Mouse (Mus musculus) stomach, embryonic 16.5 days (tissue): ENCODE data around the gene Msx2. TPM values are rescaled to one million over a fixed set of nuclear protein-coding genes. Genes with fewer than 3 reads are reported as not detected.

Experiments used
- ATAC-seq: fragments of 200-750 bp; cut with Nextera tagmentation; 2 replicates; pipeline ENCODE4 v1.8.0; 2017; ENCODE audit warnings: moderate number of reproducible peaks, moderate TSS enrichment; ENCODE audit not compliant: insufficient read depth, low FRiP score
- H3K27ac ChIP-seq: fragments of 300-500 bp; sonication (generic); 2 replicates; pipeline ENCODE4 v1.5.1; 2014; ENCODE audit warnings: low read length
- H3K27me3 ChIP-seq: fragments of 300-500 bp; sonication (generic); 2 replicates; pipeline ENCODE4 v1.6.1; 2014; ENCODE audit warnings: low read length, control low read depth, mixed read lengths; ENCODE audit not compliant: control insufficient read depth, insufficient read depth
- H3K36me3 ChIP-seq: fragments of 300-500 bp; sonication (generic); 2 replicates; pipeline ENCODE4 v1.6.1; 2014; ENCODE audit warnings: low read length; ENCODE audit not compliant: control insufficient read depth, insufficient read depth
- H3K4me1 ChIP-seq: fragments of 300-500 bp; sonication (generic); 2 replicates; pipeline ENCODE4 v1.6.1; 2014; ENCODE audit warnings: low read length, control low read depth, mixed read lengths; ENCODE audit not compliant: control insufficient read depth, insufficient read depth
- H3K4me2 ChIP-seq: fragments of 300-500 bp; sonication (generic); 2 replicates; pipeline ENCODE4 v1.6.1; 2014; ENCODE audit warnings: low read depth, low read length, mixed read lengths
- H3K4me3 ChIP-seq: fragments of 300-500 bp; sonication (generic); replicated peaks from 2 replicates; pipeline ENCODE4 v1.5.1; 2014; ENCODE audit warnings: mild to moderate bottlenecking, low read length
- H3K9ac ChIP-seq: fragments of 300-500 bp; sonication (generic); 2 replicates; pipeline ENCODE4 v1.6.1; 2014; ENCODE audit warnings: low read length
- H3K9me3 ChIP-seq: fragments of 300-500 bp; sonication (generic); replicated peaks from 2 replicates; pipeline ENCODE4 v1.6.1; 2016; ENCODE audit warnings: low read length, control low read depth; ENCODE audit not compliant: control insufficient read depth
- WGBS: fragments of 180-500 bp; shearing (Covaris S2); extraction: QIAGEN DNeasy Blood & Tissue Kit; methylation state at CpG from one replicate; pipeline ENCODE4 v1.1.7; 2014; 5-methylcytosine and 5-hydroxymethylcytosine counted together
- polyA plus RNA-seq: library from polyadenylated mRNA; unstranded; fragments of >200 nt; fragmentation: Nextera tagmentation; extraction: Ambion mirVana; gene quantifications from 2 replicates; pipeline ENCODE4 v1.2.1, GENCODE M21; 2015

Msx2 gene
- polyA plus RNA-seq, 1 experiment from 2014 or later: 1.6 TPM

DNA sequence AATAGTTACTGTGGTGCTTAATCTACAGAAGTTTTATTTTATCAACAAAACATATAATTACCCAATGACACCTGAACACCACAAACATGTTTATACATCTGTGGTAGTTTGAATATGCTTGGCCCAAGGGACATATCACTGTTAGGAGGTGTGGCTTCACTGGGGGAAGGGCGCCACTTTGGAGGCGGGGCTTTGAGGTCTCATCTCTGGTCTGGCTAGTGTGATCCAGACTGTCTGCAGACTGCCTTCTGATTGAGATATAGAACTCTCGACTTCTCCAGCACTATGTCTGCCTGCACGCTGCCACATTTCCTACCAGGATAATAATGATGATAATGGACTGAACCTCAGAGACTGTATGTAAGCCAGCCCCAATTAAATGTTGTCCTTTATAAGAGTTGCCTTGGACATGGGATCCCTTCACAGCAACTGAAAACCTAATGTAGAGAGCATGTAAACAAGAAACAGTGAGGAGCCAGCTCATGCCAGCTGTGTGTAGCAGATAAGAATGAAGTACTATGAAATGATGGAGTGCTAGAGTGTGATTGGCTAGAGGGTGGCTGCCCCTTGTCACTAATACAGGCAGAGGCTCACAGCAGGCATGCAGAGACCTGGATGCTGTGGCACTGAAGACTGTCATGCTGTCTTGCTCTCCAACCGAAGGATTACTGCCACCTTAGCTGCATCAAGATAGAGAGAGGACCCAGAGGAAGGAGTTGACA, 31.4 kb downstream of the Msx2 start:
- H3K27me3 ChIP-seq: no peaks in the 10 kb centered on the region
- no peak overlapping the region for H3K4me2 ChIP-seq
- 58% methylated on average over 5 of the region's 5 CpGs for WGBS
- no peak overlapping the region for H3K4me3 ChIP-seq
- ATAC-seq: no peak
- no peaks in the 10 kb centered on the region for H3K36me3 ChIP-seq
- no peaks in the 10 kb centered on the region for H3K9me3 ChIP-seq
- no peak overlapping the region for H3K9ac ChIP-seq
- H3K27ac ChIP-seq: no peak overlapping the region
- no peaks in the 10 kb centered on the region for H3K4me1 ChIP-seq

DNA sequence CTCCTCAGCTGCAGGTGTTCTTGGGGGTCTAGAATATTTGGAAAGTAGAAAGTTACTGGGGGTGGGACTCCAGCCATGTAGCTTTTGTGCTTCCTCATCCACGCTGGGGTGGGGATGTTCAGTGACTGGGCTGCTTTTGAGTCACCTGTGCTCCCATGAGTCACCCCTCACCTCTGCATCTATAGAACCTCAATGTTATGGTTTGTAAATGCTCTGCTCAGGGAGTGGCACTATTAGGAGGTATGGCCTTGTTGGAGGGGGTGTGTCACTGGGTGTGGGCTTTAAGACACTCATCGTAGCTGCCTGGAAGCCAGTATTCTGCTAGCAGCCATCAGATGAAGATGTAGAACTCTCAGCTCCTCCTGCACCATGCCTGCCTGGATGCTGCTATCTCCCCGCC, 32.9 kb downstream of the Msx2 start:
- H3K4me3 ChIP-seq: no peak overlapping the region
- no peak overlapping the region for H3K27ac ChIP-seq
- H3K9me3 ChIP-seq: no peaks in the 10 kb centered on the region
- no peak overlapping the region for H3K9ac ChIP-seq
- H3K4me1 ChIP-seq: no peaks in the 10 kb centered on the region
- WGBS: 75% methylated on average over 3 of the region's 3 CpGs
- H3K27me3 ChIP-seq: no peaks in the 10 kb centered on the region
- H3K36me3 ChIP-seq: no peaks in the 10 kb centered on the region
- H3K4me2 ChIP-seq: no peak overlapping the region
- ATAC-seq: no peak

DNA sequence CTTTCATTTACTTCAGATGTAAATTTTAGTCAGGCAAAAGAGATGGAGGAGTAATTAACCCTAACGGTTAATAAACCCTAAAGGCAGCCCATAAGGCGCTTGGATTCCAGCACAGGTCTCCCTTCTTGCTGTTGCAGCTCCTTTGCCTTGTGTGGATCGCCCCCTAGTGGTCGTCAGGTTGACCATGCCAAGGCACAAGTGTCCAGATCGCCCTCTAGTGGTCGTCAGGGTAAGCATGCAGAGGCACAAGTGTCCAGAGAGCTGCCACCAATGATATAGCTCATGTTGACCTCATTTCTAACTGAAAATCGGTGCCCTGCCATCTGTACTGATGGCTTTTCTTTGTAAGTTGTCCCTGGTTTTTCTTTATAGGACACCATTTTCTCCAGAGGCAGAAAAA, 46.4 kb downstream of the Msx2 start:
- no peaks in the 10 kb centered on the region for H3K27me3 ChIP-seq
- no peak for ATAC-seq

DNA sequence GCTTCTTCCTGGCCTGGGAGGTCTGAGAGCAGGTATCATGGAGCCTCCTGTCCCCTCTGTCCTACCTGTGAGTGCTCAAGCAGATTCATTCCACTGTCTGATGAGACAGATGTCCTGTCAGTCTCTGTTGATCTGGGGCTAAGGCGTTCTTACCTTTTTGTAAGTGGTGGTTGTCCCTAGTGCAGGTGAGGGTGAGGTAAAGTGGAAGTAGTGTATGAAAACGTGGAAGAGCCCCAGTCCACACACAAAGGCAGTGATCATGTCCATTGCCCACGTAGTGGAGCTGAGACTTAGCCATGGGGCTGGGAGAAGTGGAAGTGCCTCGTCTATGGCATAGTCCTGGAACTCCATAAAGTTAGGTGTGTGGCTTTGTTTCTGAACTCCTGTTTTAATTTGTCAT, 51.7 kb downstream of the Msx2 start:
- Histone ChIP-seq H3K4me1 (no peaks in the 10 kb centered on the region), H3K27me3 (no peaks in the 10 kb centered on the region), H3K4me3 (no peak overlapping the region), H3K36me3 (no peaks in the 10 kb centered on the region), H3K4me2 (no peak overlapping the region), H3K9ac (no peak overlapping the region), H3K9me3 (no peaks in the 10 kb centered on the region), H3K27ac (no peak overlapping the region)
- no peak for ATAC-seq
- WGBS: 81% methylated on average over 4 of the region's 4 CpGs

More for the DNA sequence above, 46.4 kb downstream of the Msx2 start:
- Histone ChIP-seq H3K27ac (no peak overlapping the region), H3K4me2 (no peak overlapping the region), H3K36me3 (no peaks in the 10 kb centered on the region), H3K4me1 (no peaks in the 10 kb centered on the region), H3K4me3 (no peak overlapping the region), H3K9me3 (peaks cover 4% of the 10 kb centered on the region; the same call in 1 of the 2 replicates), H3K9ac (no peak overlapping the region)
- WGBS: 27% methylated on average over 7 of the region's 7 CpGs

DNA sequence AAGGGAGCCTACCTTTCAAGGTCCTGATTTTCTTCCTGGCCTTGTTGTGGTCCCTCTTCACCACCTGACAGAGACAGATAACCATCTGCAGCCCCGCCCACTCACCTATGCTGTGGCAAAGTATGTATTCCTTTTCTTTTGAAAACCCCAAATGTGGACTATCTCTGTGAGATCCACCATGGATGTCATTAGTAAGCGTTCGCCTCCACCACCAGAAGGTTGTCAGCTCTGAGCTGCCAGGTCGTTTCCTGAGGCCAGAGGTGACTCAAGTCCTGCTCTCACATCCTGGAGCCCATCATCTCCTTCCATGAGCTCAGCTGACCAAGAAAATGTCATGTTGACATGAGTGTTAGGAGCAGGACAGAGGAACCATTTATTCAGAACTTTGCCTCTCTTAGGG, 52.1 kb downstream of the Msx2 start:
- no peaks in the 10 kb centered on the region for H3K36me3 ChIP-seq
- no peak overlapping the region for H3K4me3 ChIP-seq
- WGBS: 72% methylated on average over 4 of the region's 4 CpGs
- no peaks in the 10 kb centered on the region for H3K9me3 ChIP-seq
- H3K27me3 ChIP-seq: no peaks in the 10 kb centered on the region
- ATAC-seq: no peak
- H3K4me2 ChIP-seq: no peak overlapping the region
- no peak overlapping the region for H3K9ac ChIP-seq
- no peak overlapping the region for H3K27ac ChIP-seq
- H3K4me1 ChIP-seq: no peaks in the 10 kb centered on the region

DNA sequence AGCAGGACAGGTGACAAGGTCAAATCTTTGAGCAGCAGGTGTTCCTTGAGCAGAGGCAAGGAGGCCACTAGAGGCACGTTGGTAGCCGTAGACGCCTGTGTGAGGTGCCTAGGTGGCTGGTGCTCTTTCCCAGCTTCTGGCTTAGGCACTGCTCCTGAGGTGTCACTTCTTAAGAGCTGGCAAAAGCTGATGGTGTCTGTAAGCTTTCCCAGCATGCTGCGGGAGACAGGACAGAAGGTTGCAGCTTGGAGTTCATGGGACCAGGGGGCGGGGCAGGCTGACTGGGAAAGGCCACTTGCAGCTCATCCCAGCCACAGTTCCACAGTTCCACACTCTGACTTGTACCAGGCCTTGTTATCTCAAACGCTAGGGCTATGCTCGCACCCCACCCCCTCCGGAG, 53.2 kb downstream of the Msx2 start:
- H3K9ac ChIP-seq: no peak overlapping the region
- no peak overlapping the region for H3K27ac ChIP-seq
- 71% methylated on average over 8 of the region's 8 CpGs for WGBS
- no peaks in the 10 kb centered on the region for H3K27me3 ChIP-seq
- no peaks in the 10 kb centered on the region for H3K9me3 ChIP-seq
- no peaks in the 10 kb centered on the region for H3K36me3 ChIP-seq
- no peak overlapping the region for H3K4me3 ChIP-seq
- H3K4me1 ChIP-seq: no peaks in the 10 kb centered on the region
- no peak overlapping the region for H3K4me2 ChIP-seq
- no peak for ATAC-seq

DNA sequence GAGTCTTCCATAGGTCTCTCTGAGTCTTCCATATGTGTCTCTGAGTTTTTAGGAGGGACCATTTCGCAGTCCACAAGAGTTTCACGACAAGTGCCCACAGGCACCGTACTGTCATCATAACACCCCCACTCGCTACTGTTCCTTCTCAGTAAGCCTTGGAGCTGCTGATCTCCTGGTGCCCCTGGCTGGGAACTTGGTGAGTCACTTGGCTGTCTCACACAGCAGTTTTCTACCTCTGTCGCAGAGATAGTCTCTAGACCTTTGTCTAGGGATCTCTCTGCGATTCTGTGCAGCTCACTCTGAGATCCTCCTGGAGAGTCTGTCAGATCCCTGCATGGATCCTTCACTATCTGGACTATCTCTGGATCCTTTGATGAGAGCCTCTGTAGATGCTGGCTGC, 55.2 kb downstream of the Msx2 start:
- no peak for ATAC-seq
- H3K36me3 ChIP-seq: no peaks in the 10 kb centered on the region
- no peak overlapping the region for H3K4me3 ChIP-seq
- H3K9me3 ChIP-seq: no peaks in the 10 kb centered on the region
- H3K27ac ChIP-seq: no peak overlapping the region
- H3K4me2 ChIP-seq: no peak overlapping the region
- peaks cover 4% of the 10 kb centered on the region; the same call in 1 of the 2 replicates for H3K4me1 ChIP-seq
- 90% methylated on average over 6 of the region's 6 CpGs for WGBS
- H3K27me3 ChIP-seq: no peaks in the 10 kb centered on the region
- no peak overlapping the region for H3K9ac ChIP-seq

Other genes with a start within 250 kb of the Msx2 start
- gene Ror2, start 186.9 kb downstream of the Msx2 start, polyA plus RNA-seq: 12.0 and 13.5 TPM in 2 replicates
- 44.3 and 44.6 TPM in 2 replicates for gene Sptlc1, start 95.7 kb downstream of the Msx2 start, polyA plus RNA-seq